Mouse (Mus musculus) monocyte, adult 5-6 weeks (primary cell): Measurements from ENCODE around the gene Btn1a1. TPM values are rescaled to one million over a fixed set of nuclear protein-coding genes. Genes with fewer than 3 reads are reported as not detected.

Experiments used
- ATAC-seq: fragments of 153-309, 156-312 bp; replicated peaks from 2 replicates; pipeline ENCODE4 v1.8.0; 2017; ENCODE audit warnings: mild to moderate bottlenecking; ENCODE audit not compliant: low TSS enrichment, insufficient number of reproducible peaks, severe bottlenecking, poor library complexity, low FRiP score
- total RNA-seq: library from RNA; stranded (forward); fragments of 200-1000, 200-491, 200-594 nt; gene quantifications from 3 replicates; pipeline ENCODE4 v1.2.3, GENCODE M21; 2017

The Btn1a1 gene
- total RNA-seq, 1 experiment from 2014 or later = not detected

GRCm38 (mm10) chr13:23445561-23446320 is 20.0 kb downstream of the Btn1a1 start:
- peak; percentile 81 for ATAC-seq

- no peak for ATAC-seq
These were observed 20.5 kb downstream of the Btn1a1 start for GRCm38 (mm10) chr13:23445156-23445555.

GRCm38 (mm10) chr13:23444451-23444850 is 21.2 kb downstream of the Btn1a1 start:
- no peak for ATAC-seq

GRCm38 (mm10) chr13:23439901-23440300 is 25.8 kb downstream of the Btn1a1 start:
- ATAC-seq = no peak

- ATAC-seq = no peak
These were observed 27.2 kb downstream of the Btn1a1 start for GRCm38 (mm10) chr13:23438521-23438920.

- peak; percentile 30; the same call in 1 of the 2 replicates for ATAC-seq
These were observed 27.8 kb downstream of the Btn1a1 start for GRCm38 (mm10) chr13:23437908-23438307.

- ATAC-seq = no peak
These were observed 28.6 kb downstream of the Btn1a1 start for GRCm38 (mm10) chr13:23436861-23437822.

- no peak for ATAC-seq
These were observed 29.5 kb downstream of the Btn1a1 start for GRCm38 (mm10) chr13:23436231-23436661.

GRCm38 (mm10) chr13:23435676-23436075 is 30.0 kb downstream of the Btn1a1 start:
- ATAC-seq = no peak

- ATAC-seq = no peak
These were observed 30.5 kb downstream of the Btn1a1 start for GRCm38 (mm10) chr13:23435241-23435640.

- ATAC-seq = no peak
These were observed 31.3 kb downstream of the Btn1a1 start for GRCm38 (mm10) chr13:23434426-23434825.

- no peak for ATAC-seq
These were observed 31.9 kb downstream of the Btn1a1 start for GRCm38 (mm10) chr13:23433801-23434200.

GRCm38 (mm10) chr13:23433206-23433605 is 32.5 kb downstream of the Btn1a1 start:
- ATAC-seq = no peak

GRCm38 (mm10) chr13:23432562-23433201 is 33.0 kb downstream of the Btn1a1 start:
- ATAC-seq = peak; percentile 88

GRCm38 (mm10) chr13:23431351-23431771 is 34.3 kb downstream of the Btn1a1 start:
- ATAC-seq = peak; percentile 38

- ATAC-seq = peak; percentile 69
These were observed 35.0 kb downstream of the Btn1a1 start for GRCm38 (mm10) chr13:23430734-23431133.

- ATAC-seq = no peak
These were observed 35.8 kb downstream of the Btn1a1 start for GRCm38 (mm10) chr13:23429771-23430380.

GRCm38 (mm10) chr13:23428166-23428993 is 37.3 kb downstream of the Btn1a1 start:
- ATAC-seq = no peak
